Mouse (Mus musculus) olfactory bulb, adult 2 months (tissue): Measurements from ENCODE around the gene Zbtb38. TPM values are rescaled to one million over a fixed set of nuclear protein-coding genes. Genes with fewer than 3 reads are reported as not detected.

Experiments
- H3K27ac ChIP-seq: fragments of 200-500 bp; 2 replicates; pipeline ENCODE4 v1.5.1; 2012; ENCODE audit warnings: low read depth, low read length; ENCODE audit not compliant: insufficient read depth
- H3K4me1 ChIP-seq: fragments of 200-500 bp; 2 replicates; pipeline ENCODE4 v1.6.1; 2012; ENCODE audit warnings: low read length; ENCODE audit not compliant: control insufficient read depth, insufficient read depth
- H3K4me3 ChIP-seq: fragments of 200-500 bp; 2 replicates; pipeline ENCODE4 v1.5.1; 2012; ENCODE audit warnings: mild to moderate bottlenecking, low read depth, low read length, moderate library complexity; ENCODE audit not compliant: insufficient read depth
- CTCF ChIP-seq: fragments of 200-500 bp; IDR thresholded peaks from 2 replicates; pipeline ENCODE4 v1.5.1; 2012; ENCODE audit warnings: low read depth, mild to moderate bottlenecking, low read length, moderate library complexity; ENCODE audit not compliant: insufficient read depth
- POLR2A ChIP-seq: fragments of 200-500 bp; IDR thresholded peaks from 2 replicates; pipeline ENCODE4 v1.6.1; 2012; ENCODE audit warnings: mild to moderate bottlenecking, low read depth, low read length, moderate library complexity; ENCODE audit not compliant: insufficient read depth
- WGBS: fragments of 180-500 bp; shearing (Covaris S2); methylation state at CpG from one replicate; pipeline ENCODE4 v1.1.7; 2018; 5-methylcytosine and 5-hydroxymethylcytosine counted together
- polyA plus RNA-seq: library from polyadenylated mRNA; stranded (reverse); fragments of >200 nt; gene quantifications from 2 replicates; pipeline ENCODE4 v1.2.4, GENCODE M21; 2012; ENCODE audit warnings: low replicate concordance; ENCODE audit not compliant: missing spikeins, insufficient read depth, insufficient read length

Gene Zbtb38
- polyA plus RNA-seq, 1 experiment: 74.3 TPM

DNA sequence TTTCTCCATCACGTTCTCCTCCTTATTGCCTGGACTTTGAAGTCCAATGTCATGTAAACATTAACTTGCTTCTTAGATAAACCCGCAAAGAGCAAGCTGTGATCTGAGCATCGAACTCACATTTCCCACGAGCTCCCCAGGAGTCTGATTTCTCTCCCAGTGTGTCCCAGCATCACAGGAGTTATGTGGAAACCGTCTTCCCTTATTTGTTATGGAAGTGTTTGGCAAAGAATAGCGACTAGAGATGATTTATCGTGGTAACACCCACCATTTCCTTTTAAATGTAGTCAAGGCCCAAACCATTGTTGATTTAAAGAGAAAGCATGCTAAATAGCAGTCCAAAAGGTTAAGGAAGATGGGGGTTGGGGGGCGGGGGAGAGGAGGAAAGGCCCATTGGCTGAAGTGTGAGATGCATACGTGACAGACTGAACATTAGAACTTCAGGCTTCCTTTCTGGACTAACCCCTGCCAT lies 33.3 kb upstream of the Zbtb38 start:
- Histone ChIP-seq H3K4me3 (no peak overlapping the region), H3K4me1 (peaks cover 10% of the 10 kb centered on the region), H3K27ac (no peak overlapping the region)
- TF ChIP-seq CTCF: no peak
- TF ChIP-seq POLR2A: no peak
- 74% methylated on average over 9 of the region's 9 CpGs for WGBS

DNA sequence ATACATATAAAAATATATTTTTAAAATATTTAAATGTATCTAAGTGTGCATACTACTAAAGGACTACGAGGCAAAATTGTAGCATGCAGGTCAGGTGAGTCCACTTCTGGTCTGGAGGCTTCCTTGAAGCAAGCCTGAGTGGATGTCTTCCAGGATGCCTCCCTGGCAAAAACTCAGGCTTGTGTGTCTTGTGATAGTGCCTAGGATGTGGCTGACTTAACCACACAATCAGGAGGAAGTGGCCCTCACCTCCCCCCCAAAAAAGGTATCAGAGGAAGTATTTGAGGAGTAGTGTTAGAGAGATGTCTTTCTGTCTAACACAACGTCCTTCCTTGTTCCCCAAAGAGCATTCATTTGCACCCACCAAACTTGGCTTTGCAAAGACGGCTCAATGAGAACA lies 32.6 kb upstream of the Zbtb38 start:
- peaks cover 10% of the 10 kb centered on the region for H3K4me1 ChIP-seq
- no peak for TF ChIP-seq CTCF
- no peak for TF ChIP-seq POLR2A
- no peak overlapping the region for H3K4me3 ChIP-seq
- WGBS: 75% methylated on average over 3 of the region's 3 CpGs
- no peak overlapping the region for H3K27ac ChIP-seq

DNA sequence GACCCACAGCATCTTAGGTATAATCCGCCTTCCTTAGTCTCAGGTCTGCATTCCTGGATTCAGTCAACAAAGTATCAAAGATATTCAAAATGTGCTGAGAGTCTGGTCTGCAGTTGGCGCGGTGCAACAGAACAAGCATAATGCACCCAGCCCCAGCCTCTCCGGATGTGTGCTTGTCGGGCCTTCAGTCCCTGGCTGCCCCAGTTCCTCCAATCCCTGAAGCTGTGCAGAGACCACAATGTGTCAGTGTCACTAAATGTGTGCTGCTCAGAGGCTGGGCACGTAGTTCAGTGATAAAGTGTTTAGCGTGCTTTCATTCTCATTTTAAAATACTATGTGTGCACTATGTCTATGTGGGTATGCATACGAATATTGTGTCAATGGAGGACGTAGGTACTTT lies 31.0 kb upstream of the Zbtb38 start:
- WGBS: 89% methylated on average over 9 of the region's 9 CpGs
- Histone ChIP-seq H3K4me3 (no peak overlapping the region), H3K4me1 (peaks cover 10% of the 10 kb centered on the region), H3K27ac (no peak overlapping the region)
- TF ChIP-seq CTCF: no peak
- no peak for TF ChIP-seq POLR2A

DNA sequence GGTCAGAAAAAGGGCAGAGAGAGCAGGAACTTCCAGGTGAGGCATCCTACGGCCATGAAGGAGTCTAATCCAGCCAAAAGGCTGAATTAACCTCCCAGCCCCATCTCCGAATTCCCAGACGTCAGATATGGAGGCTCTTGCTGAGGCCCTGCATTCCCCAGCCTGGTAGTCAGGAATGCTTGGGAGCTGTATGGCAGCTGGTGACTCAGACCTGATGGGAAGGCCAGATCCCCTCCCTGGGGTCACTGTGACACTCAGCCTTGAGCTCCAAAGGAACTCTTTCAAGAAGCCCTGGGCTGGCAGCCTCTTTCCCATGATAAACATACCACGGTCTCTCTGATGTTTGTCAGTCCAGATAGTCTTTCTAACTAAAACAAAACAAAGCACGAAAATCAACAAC lies 30.6 kb upstream of the Zbtb38 start:
- Histone ChIP-seq H3K4me1 (peaks cover 10% of the 10 kb centered on the region), H3K27ac (no peak overlapping the region), H3K4me3 (no peak overlapping the region)
- TF ChIP-seq CTCF (no peak), POLR2A (no peak)
- WGBS: 84% methylated on average over 5 of the region's 5 CpGs

DNA sequence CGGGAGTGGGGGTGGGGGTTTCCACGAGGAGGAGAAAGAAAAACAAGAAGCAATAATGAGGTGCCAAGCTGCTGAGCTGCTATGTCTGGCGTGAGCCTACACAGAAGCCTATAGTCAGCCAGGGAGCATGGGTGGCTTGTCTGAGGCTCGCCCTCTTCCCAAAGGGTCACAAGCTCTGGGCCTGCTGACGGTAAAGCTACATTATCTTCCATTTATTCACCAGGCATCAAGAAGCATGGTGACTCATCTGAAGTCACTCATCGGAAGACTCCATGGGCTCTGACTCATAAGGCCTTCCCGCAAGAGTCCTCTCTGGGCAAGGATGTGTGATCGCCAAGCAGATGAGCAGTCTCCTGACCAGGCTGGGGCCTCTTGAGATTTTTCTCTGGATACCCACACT lies 29.4 kb upstream of the Zbtb38 start:
- peaks cover 10% of the 10 kb centered on the region for H3K4me1 ChIP-seq
- no peak for TF ChIP-seq POLR2A
- TF ChIP-seq CTCF: no peak
- WGBS: 38% methylated on average over 8 of the region's 8 CpGs
- peak overlapping the region; percentile 12; the same call in 1 of the 2 replicates for H3K27ac ChIP-seq
- H3K4me3 ChIP-seq: no peak overlapping the region

DNA sequence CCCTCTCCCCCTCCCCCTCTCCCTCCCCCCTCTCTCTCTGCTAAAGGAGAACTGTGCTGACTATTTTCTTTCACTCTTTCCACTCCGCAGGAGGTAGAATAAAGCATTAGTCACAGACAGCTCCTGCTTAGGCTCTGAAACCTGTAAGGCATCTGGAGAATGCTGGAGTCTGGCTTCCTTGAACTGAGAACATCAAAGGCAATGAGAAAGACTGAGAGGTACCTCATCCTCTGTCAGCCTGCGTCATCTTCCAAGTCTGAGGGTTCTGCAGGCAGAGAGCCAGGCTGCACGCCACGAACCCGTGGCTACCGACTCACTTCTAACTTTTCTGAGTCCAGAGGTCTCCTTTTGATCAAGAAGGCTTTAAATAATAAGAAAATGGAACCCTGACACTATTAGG lies 20.5 kb upstream of the Zbtb38 start:
- Histone ChIP-seq H3K4me3 (no peak overlapping the region), H3K27ac (no peak overlapping the region), H3K4me1 (peaks cover 2% of the 10 kb centered on the region; the same call in 1 of the 2 replicates)
- TF ChIP-seq POLR2A (no peak), CTCF (no peak)
- 34% methylated on average over 6 of the region's 6 CpGs for WGBS

DNA sequence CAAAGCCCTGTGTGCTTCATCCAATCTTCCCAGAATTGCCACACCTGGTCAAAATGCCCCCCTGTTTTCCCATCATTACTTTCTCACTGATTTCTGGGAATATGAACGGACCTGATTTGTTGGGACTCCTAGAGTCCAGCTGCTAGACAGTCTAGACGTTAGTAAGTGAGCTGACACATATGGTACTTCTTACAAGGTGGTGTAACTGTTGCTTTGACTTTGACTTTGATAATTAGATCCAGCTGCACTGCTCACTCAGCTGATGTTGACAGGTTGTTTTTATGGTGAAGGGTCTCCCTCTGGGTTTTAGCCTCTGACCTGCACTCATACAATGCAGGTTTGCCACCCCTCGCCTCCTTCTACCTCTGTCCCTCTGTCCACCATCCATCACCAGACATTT lies 17.8 kb upstream of the Zbtb38 start:
- 86% methylated on average over 3 of the region's 3 CpGs for WGBS
- no peak overlapping the region for H3K4me3 ChIP-seq
- no peak overlapping the region for H3K27ac ChIP-seq

DNA sequence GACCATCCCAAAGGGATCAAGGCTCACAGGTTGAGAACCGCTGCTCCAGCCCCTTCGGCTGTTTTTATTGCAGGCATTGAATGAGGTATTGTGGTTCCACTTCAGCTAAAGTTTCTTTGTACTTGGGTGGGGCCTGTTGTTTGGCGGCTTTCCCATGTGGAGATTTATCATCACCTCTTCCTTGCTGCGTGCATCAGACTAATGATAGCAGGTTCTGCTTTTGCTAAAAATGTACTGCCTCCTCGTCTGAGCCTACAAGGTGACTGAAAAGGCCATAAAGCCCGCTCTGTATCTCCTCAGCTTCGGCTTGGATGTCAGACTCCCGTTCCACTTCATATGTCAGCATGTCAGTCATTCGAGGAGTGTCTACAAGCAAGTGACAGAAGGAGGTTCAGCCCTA lies 17.0 kb upstream of the Zbtb38 start:
- Histone ChIP-seq H3K4me1 (peaks cover 2% of the 10 kb centered on the region; the same call in 1 of the 2 replicates), H3K4me3 (no peak overlapping the region), H3K27ac (no peak overlapping the region)
- no peak for TF ChIP-seq CTCF
- no peak for TF ChIP-seq POLR2A
- 86% methylated on average over 9 of the region's 9 CpGs for WGBS

More for the DNA sequence above, 17.8 kb upstream of the Zbtb38 start:
- TF ChIP-seq POLR2A: no peak
- TF ChIP-seq CTCF: no peak
- H3K4me1 ChIP-seq: peaks cover 2% of the 10 kb centered on the region; the same call in 1 of the 2 replicates

DNA sequence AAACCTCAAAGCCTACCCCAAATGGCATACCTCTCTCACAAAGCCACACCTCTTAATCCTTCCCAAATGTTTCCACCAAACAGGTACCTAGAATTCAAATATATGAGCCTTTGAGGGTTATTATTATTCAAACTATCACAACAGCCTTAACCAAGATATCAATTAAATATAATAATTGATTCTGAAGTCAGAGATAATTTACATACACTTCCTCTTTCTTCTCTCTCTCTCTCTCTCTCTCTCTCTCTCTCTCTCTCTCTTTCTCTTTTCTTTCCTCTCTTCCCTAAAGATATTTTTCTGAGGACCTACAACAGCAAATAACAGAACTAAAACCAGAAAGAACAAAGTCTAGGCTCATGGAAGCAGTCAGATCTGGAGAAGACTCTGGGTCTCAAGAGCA lies 15.2 kb upstream of the Zbtb38 start:
- TF ChIP-seq CTCF: no peak
- TF ChIP-seq POLR2A: no peak
- no peaks in the 10 kb centered on the region for H3K4me1 ChIP-seq
- no peak overlapping the region for H3K27ac ChIP-seq
- no peak overlapping the region for H3K4me3 ChIP-seq

DNA sequence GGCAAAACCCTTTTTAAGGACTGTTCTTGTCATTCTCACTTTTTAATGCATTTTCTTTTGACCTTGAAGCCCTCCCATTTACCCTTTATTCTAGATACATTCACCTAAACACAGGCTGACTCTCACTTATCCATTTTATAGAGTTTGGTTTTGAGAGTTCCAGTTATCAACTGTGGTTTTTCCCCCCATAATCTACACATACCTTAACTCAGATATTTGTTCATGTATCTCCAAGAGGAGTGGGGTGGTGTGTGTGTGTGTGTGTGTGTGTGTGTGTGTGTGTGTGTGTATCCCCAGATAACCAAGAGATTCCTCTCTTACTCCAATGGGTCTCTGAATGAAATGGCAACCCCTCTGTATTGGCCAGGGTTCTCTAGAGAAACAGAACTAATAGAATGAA lies 13.4 kb upstream of the Zbtb38 start:
- Histone ChIP-seq H3K4me3 (no peak overlapping the region), H3K4me1 (no peaks in the 10 kb centered on the region), H3K27ac (no peak overlapping the region)
- TF ChIP-seq CTCF (no peak), POLR2A (no peak)
